Mouse (Mus musculus) forebrain, embryonic 10.5 days (tissue): ENCODE measurements at regions not wholly inside any gene's neighbourhood (a gene's known extent, or its start where the extent isn't known, plus 50 kb on each side); places are given as distances from the start of the nearest gene placed in this dataset.

Experiments used
- DNase-seq: peaks from one replicate; pipeline ENCODE4 v3.0.0-alpha.2; 2017; ENCODE audit warnings: low spot score; ENCODE audit errors: extremely low spot score
- H3K27ac ChIP-seq: fragments of 300-500 bp; sonication (generic); 2 replicates; pipeline ENCODE4 v1.5.1; 2016; ENCODE audit warnings: mild to moderate bottlenecking
- H3K27me3 ChIP-seq: fragments of 300-500 bp; sonication (generic); 2 replicates; pipeline ENCODE4 v1.6.1; 2016; ENCODE audit warnings: mild to moderate bottlenecking; ENCODE audit not compliant: poor library complexity, severe bottlenecking
- H3K36me3 ChIP-seq: fragments of 300-500 bp; sonication (generic); replicated peaks from 2 replicates; pipeline ENCODE4 v1.6.1; 2016; ENCODE audit warnings: mild to moderate bottlenecking, moderate library complexity
- H3K4me1 ChIP-seq: fragments of 300-500 bp; sonication (generic); 2 replicates; pipeline ENCODE4 v1.6.1; 2016
- H3K4me3 ChIP-seq: fragments of 300-500 bp; sonication (generic); 2 replicates; pipeline ENCODE4 v1.5.1; 2016; ENCODE audit warnings: mild to moderate bottlenecking, moderate library complexity
- H3K9me3 ChIP-seq: fragments of 300-500 bp; sonication (generic); 2 replicates; pipeline ENCODE4 v1.6.1; 2016; ENCODE audit warnings: mild to moderate bottlenecking, moderate library complexity
- WGBS: fragments of 180-500 bp; shearing (Covaris S2); methylation state at CpG from one replicate; pipeline ENCODE4 v1.1.7; 2016; 5-methylcytosine and 5-hydroxymethylcytosine counted together

- Histone ChIP-seq H3K27ac (no peak overlapping the region), H3K27me3 (peaks cover 14% of the 10 kb centered on the region; the same call in 1 of the 2 replicates), H3K4me3 (no peak overlapping the region), H3K36me3 (no peaks in the 10 kb centered on the region), H3K9me3 (no peaks in the 10 kb centered on the region), H3K4me1 (peaks cover 20% of the 10 kb centered on the region)
- DNase-seq: no peak
- WGBS: 85% methylated on average over 8 of the region's 8 CpGs
Observed at GRCm38 (mm10) chr10:19119281-19120049, 104.0 kb upstream of the Tnfaip3 start.

DNA sequence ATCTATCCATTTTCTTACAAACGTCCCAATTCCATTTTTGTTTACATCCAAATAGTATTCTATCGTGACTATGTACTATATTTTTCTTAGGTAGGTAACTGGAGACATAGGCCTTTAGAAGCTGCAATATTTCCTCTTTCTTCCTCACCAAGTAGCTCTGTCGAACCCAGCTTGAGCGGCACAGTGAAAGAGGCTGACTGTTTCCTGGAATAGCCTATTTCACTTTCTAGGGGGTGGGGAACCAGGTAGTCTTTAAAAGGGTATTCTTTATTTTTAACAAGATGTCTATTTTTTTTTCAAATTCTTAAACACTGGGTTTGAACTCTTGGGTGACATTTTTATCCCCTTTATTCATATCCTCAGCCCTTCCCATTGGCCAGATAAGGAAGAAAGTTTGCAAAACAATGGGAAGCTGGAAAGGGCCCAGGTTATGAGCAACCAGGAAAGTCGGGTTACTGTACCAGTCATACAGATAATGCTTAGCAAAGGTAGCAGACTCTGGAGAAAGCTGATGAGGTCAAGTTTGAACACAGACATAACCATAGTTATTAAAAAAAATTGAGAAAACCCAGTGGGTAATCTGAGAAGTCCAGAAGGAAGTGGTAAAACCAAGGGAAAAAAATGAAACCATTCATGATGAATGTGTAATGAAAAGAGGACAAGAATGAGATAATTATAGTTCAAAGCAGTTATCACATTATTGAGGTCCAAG, 103.3 kb upstream of the Tnfaip3 start:
- WGBS: 84% methylated on average over 5 of the region's 5 CpGs
- Histone ChIP-seq H3K27me3 (peaks cover 14% of the 10 kb centered on the region; the same call in 1 of the 2 replicates), H3K4me1 (peaks cover 15% of the 10 kb centered on the region), H3K4me3 (no peak overlapping the region), H3K36me3 (no peaks in the 10 kb centered on the region), H3K9me3 (no peaks in the 10 kb centered on the region), H3K27ac (no peak overlapping the region)
- DNase-seq: no peak

DNA sequence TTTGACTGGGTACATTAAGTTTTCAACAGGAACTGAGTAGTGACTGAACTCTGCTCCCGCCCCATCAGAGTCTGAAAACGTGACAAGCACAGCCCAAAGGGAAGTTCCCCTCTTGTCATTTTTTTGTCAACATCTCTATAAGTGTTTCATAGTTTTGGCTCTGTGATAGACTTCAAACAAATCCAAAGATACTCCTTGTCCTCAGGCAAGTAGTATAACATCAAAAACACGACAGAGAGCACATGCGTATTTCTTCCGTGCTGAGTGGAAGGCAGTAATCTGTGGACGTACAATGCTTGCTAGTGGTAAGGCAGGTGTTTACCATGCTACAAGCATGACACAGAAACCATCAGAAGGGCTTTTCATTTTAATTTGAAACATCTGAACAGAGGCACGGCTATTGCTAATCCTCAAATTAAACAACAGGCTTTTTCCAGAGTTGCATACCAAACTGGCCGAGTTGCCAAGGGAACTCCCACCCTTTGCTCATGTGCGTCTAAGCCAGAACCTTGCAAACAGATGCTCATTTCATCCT, 101.7 kb upstream of the Tnfaip3 start:
- H3K27ac ChIP-seq: no peak overlapping the region
- 61% methylated on average over 9 of the region's 9 CpGs for WGBS
- peaks cover 14% of the 10 kb centered on the region; the same call in 1 of the 2 replicates for H3K27me3 ChIP-seq
- H3K36me3 ChIP-seq: no peaks in the 10 kb centered on the region
- no peak overlapping the region for H3K4me3 ChIP-seq
- peaks cover 8% of the 10 kb centered on the region for H3K4me1 ChIP-seq
- peak; percentile 27 for DNase-seq
- no peaks in the 10 kb centered on the region for H3K9me3 ChIP-seq

- H3K27ac ChIP-seq: no peak overlapping the region
- H3K9me3 ChIP-seq: no peaks in the 10 kb centered on the region
- H3K27me3 ChIP-seq: peaks cover 14% of the 10 kb centered on the region; the same call in 1 of the 2 replicates
- no peak for DNase-seq
- 68% methylated on average over 2 of the region's 2 CpGs for WGBS
- peaks cover 7% of the 10 kb centered on the region; the same call in 1 of the 2 replicates for H3K4me1 ChIP-seq
- H3K4me3 ChIP-seq: no peak overlapping the region
- no peaks in the 10 kb centered on the region for H3K36me3 ChIP-seq
Observed at GRCm38 (mm10) chr10:19112459-19112858, 97.0 kb upstream of the Tnfaip3 start.

GRCm38 (mm10) chr10:19105231-19105681, 89.8 kb upstream of the Tnfaip3 start:
- H3K27ac ChIP-seq: no peak overlapping the region

DNA sequence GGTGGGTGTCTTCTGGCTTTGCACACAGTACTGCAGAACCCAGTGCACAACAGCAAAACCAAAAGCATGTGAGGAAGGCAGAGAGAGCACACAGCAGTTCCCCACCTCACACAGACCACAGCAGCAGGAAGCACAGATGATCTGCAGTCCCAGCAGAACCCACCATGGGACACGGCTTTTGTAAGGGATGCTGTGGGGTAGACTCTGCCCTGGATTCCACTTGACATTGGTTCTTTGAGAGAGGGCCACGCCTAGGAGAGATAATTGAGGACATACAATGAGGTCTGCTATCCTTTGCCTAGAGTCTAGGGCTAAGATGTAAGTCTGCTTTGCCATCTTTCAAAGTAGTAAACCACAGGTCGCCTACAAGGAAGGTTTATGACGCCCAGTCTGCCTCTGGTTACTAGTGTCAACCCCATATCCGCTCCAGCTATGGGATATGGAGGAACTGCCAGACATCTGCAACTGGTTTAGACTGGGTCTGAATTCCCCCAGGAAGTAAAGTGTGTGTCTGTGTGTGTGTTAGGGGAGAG, 89.3 kb upstream of the Tnfaip3 start:
- Histone ChIP-seq H3K9me3 (no peaks in the 10 kb centered on the region), H3K4me3 (no peak overlapping the region), H3K27me3 (no peaks in the 10 kb centered on the region), H3K4me1 (no peaks in the 10 kb centered on the region), H3K36me3 (no peaks in the 10 kb centered on the region), H3K27ac (peak overlapping the region; percentile 56; the same call in 1 of the 2 replicates)
- 78% methylated on average over 5 of the region's 5 CpGs for WGBS
- DNase-seq: no peak

More at GRCm38 (mm10) chr10:19105231-19105681, 89.8 kb upstream of the Tnfaip3 start:
- Histone ChIP-seq H3K36me3 (no peaks in the 10 kb centered on the region), H3K4me1 (no peaks in the 10 kb centered on the region), H3K9me3 (no peaks in the 10 kb centered on the region), H3K4me3 (no peak overlapping the region), H3K27me3 (no peaks in the 10 kb centered on the region)
- 65% methylated on average over 6 of the region's 6 CpGs for WGBS
- no peak for DNase-seq

DNA sequence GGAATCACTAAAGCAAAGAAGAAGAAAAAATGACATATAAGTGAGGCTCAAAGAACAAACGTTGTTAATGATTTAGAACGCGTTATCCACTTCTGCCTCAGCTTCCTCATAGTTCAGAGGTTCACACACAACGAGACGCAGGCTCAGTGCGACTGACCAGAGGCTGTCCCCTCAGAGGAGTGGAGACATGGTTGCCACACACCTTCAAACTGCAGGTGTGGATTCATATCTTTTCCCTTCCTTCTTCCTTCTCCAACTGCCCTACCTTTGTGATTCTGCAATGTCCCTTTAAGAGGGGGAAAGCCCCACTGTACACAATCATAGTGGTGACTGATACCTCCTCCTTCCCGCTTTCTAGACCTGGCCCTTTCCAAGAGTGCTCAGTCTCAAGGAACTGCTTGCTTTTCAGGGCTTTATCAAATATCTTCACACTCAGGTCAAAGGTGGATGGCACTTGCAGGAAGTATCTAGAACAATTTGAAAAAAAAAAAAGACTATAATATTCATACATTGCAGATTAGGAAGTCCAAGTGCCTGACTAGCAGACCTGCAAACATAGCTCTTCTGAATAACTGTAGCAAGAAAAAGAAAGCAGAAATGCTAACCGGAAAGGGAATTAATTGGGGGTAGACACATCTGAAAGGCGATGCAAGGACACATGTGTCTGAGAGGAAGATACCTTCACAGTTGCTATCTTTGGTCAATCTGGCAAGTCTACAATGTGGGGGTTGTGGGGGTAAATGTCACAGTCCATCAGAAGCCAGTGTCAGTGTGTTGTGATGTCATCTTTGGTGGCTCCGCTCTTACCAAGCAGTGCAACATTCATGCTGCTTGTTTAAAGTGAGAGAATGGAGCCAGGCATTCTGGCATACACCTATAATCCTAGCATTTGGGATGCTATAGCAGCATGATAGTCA, 84.2 kb upstream of the Tnfaip3 start:
- Histone ChIP-seq H3K27ac (no peak overlapping the region), H3K4me3 (no peak overlapping the region), H3K27me3 (no peaks in the 10 kb centered on the region), H3K4me1 (no peaks in the 10 kb centered on the region), H3K9me3 (no peaks in the 10 kb centered on the region), H3K36me3 (no peaks in the 10 kb centered on the region)
- DNase-seq: no peak
- WGBS: 91% methylated on average over 10 of the region's 10 CpGs

GRCm38 (mm10) chr10:19094297-19094696, 78.8 kb upstream of the Tnfaip3 start:
- Histone ChIP-seq H3K36me3 (no peaks in the 10 kb centered on the region), H3K4me1 (peaks cover 10% of the 10 kb centered on the region), H3K9me3 (no peaks in the 10 kb centered on the region), H3K4me3 (no peak overlapping the region), H3K27me3 (no peaks in the 10 kb centered on the region), H3K27ac (no peak overlapping the region)
- no peak for DNase-seq
- 63% methylated on average over 8 of the region's 8 CpGs for WGBS

DNA sequence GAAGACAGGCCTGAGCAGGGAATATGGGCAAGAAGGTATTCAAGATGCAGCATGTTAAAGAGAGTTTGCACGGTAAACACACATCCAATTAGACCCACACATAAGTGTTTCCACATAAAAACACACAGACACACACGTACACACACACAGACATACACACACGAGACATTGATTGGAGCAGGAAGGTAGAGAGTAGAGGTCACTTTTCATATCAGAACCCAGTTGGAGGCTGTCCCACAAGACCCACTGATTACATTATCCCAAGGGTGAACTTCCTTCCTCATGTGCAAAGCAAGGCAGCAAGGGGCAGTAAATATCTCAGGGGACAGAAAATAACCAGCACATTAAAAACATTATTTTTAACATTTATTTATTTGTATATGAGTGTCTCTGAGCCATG, 78.2 kb upstream of the Tnfaip3 start:
- Histone ChIP-seq H3K4me1 (peaks cover 10% of the 10 kb centered on the region), H3K27me3 (no peaks in the 10 kb centered on the region), H3K36me3 (no peaks in the 10 kb centered on the region), H3K4me3 (no peak overlapping the region), H3K27ac (no peak overlapping the region), H3K9me3 (no peaks in the 10 kb centered on the region)
- 90% methylated on average over 3 of the region's 3 CpGs for WGBS
- DNase-seq: no peak

- DNase-seq: no peak
- peaks cover 10% of the 10 kb centered on the region for H3K4me1 ChIP-seq
- H3K9me3 ChIP-seq: no peaks in the 10 kb centered on the region
- H3K27ac ChIP-seq: no peak overlapping the region
- no peak overlapping the region for H3K4me3 ChIP-seq
- WGBS: 92% methylated on average over 3 of the region's 3 CpGs
- no peaks in the 10 kb centered on the region for H3K36me3 ChIP-seq
- no peaks in the 10 kb centered on the region for H3K27me3 ChIP-seq
Observed at GRCm38 (mm10) chr10:19091949-19092348, 76.5 kb upstream of the Tnfaip3 start.

DNA sequence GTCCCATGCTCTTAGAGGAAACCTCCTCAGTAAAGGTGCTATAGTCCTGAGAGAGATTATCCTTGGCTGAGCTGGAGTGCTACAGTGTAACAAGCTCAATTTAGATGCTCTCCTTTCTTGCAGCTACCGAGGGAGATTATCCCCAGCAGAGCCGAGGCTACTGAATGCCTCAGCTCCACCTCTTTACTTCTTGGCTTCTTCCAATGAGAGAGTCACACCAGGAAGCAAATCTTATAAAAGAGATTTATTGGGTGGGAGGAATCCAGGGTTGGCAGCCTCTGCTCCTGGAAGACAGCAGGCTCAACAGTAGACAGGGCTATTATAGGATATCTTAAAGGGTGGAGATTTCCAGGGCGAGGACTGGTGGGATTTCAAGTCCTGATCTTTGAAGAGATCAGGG, 75.7 kb upstream of the Tnfaip3 start:
- Histone ChIP-seq H3K9me3 (no peaks in the 10 kb centered on the region), H3K4me3 (no peak overlapping the region), H3K27ac (no peak overlapping the region), H3K36me3 (no peaks in the 10 kb centered on the region), H3K4me1 (peaks cover 10% of the 10 kb centered on the region), H3K27me3 (no peaks in the 10 kb centered on the region)
- DNase-seq: no peak
- WGBS: 26% methylated on average over 3 of the region's 3 CpGs

DNA sequence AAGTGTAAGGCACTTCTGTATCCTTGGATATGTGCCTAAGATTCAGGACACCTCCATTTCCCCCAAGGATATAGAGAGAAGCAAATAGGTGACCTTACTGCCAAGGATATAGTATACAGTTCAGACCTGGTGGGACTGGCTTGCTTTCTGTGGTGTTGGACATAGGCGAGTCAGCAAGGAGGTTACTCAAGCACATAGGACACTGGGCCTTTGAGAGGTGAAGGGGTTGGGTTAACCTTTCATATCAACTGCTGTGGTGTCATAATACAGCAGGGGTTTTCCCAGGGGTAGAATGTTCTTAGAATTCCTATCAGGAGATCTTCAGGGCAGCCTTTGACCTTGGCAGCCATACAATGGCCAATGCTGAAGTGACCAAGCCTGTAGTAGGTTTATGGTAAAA, 71.5 kb upstream of the Tnfaip3 start:
- H3K27ac ChIP-seq: no peak overlapping the region
- H3K36me3 ChIP-seq: no peaks in the 10 kb centered on the region
- no peak overlapping the region for H3K4me3 ChIP-seq
- no peaks in the 10 kb centered on the region for H3K27me3 ChIP-seq
- DNase-seq: no peak
- peaks cover 10% of the 10 kb centered on the region for H3K4me1 ChIP-seq
- no peaks in the 10 kb centered on the region for H3K9me3 ChIP-seq
- 84% methylated on average over 1 of the region's 1 CpGs for WGBS
